Mouse (Mus musculus) ES-E14 (cell line): ENCODE results near the gene Ddx5.

Source experiments
- MAFK ChIP-seq: IDR thresholded peaks from 2 replicates; pipeline ENCODE4 v1.6.1; 2014; ENCODE audit warnings: mild to moderate bottlenecking, low read depth, low read length, inconsistent platforms; ENCODE audit not compliant: insufficient read depth
- ZNF384 ChIP-seq: IDR thresholded peaks from 2 replicates; pipeline ENCODE4 v1.6.1; 2012; ENCODE audit warnings: low read depth, low read length, inconsistent platforms

DNA sequence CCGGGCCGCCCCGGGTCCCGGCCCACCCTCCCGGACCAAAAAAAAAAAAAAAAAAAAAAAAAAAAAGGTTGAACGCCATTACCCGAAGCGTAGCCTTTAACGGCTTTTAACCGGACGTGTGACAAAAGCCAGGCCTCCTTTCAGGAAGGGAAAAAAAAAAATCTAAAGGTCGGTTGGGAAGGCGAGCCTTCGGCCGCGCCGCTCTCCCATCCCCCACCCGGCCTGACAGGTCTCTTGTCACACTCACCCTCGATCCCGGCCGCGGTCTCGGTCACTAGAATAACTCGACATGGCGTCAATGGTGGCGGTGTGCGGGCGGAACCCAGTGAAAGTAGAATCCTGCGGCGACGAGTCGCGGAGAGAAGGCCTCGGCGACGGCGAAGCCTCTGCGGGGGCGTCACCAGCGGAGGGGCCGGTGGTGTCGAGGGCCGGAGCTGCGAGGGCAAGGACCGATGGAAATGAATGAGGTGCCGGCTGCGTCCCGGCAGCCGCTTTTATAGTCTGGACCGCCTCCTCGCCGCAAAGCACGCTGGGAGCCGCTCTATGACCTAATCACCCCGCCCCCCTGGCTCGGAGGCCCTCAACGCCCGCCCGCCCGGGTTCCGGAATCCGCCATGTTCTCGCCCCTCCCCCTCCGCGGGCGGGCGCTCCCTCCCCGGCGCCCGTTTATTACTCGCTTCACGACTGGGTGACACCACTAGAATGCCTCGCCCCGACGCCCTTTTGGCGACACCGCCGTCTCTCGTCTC, 785 bp downstream of the Ddx5 start:
- no peak for TF ChIP-seq MAFK
- TF ChIP-seq ZNF384, result peak; percentile 84
